Mouse (Mus musculus) neural tube, embryonic 14.5 days (tissue): ENCODE data around the gene F11r. TPM values are rescaled to one million over a fixed set of nuclear protein-coding genes. Genes with fewer than 3 reads are reported as not detected.

Experiments used
- ATAC-seq: fragments of 200-750 bp; cut with Nextera tagmentation; 2 replicates; pipeline ENCODE4 v1.8.0; 2017; ENCODE audit warnings: low read depth, mild to moderate bottlenecking, moderate TSS enrichment, moderate library complexity
- H3K27ac ChIP-seq: fragments of 300-500 bp; sonication (generic); 2 replicates; pipeline ENCODE4 v1.5.1; 2014; ENCODE audit warnings: low read depth, mild to moderate bottlenecking, control low read depth, low read length, moderate library complexity, mixed read lengths
- H3K27me3 ChIP-seq: fragments of 300-500 bp; sonication (generic); 2 replicates; pipeline ENCODE4 v1.6.1; 2014; ENCODE audit warnings: low read length; ENCODE audit not compliant: control insufficient read depth, insufficient read depth
- H3K36me3 ChIP-seq: fragments of 300-500 bp; sonication (generic); 2 replicates; pipeline ENCODE4 v1.6.1; 2014; ENCODE audit warnings: low read length, mixed read lengths; ENCODE audit not compliant: control insufficient read depth, insufficient read depth
- H3K4me1 ChIP-seq: fragments of 300-500 bp; sonication (generic); 2 replicates; pipeline ENCODE4 v1.6.1; 2014; ENCODE audit warnings: low read length; ENCODE audit not compliant: control insufficient read depth, insufficient read depth
- H3K4me2 ChIP-seq: fragments of 300-500 bp; sonication (generic); 2 replicates; pipeline ENCODE4 v1.6.1; 2014; ENCODE audit warnings: mild to moderate bottlenecking, low read depth, low read length, control low read depth
- H3K4me3 ChIP-seq: fragments of 300-500 bp; sonication (generic); 2 replicates; pipeline ENCODE4 v1.5.1; 2014; ENCODE audit warnings: low read depth, low read length, control low read depth, mixed read lengths
- H3K9ac ChIP-seq: fragments of 300-500 bp; sonication (generic); replicated peaks from 2 replicates; pipeline ENCODE4 v1.6.1; 2014; ENCODE audit warnings: low read depth, mild to moderate bottlenecking, control low read depth, low read length, mixed read lengths
- H3K9me3 ChIP-seq: fragments of 300-500 bp; sonication (generic); 2 replicates; pipeline ENCODE4 v1.6.1; 2016; ENCODE audit warnings: low read length; ENCODE audit not compliant: control insufficient read depth
- WGBS: fragments of 180-500 bp; shearing (Covaris S2); extraction: QIAGEN DNeasy Blood & Tissue Kit; methylation state at CpG from one replicate; pipeline ENCODE4 v1.1.7; 2014; 5-methylcytosine and 5-hydroxymethylcytosine counted together
- polyA plus RNA-seq: library from polyadenylated mRNA; unstranded; fragments of >200 nt; fragmentation: Nextera tagmentation; extraction: Ambion mirVana; gene quantifications from 2 replicates; pipeline ENCODE4 v1.2.1, GENCODE M21; 2014

F11r gene
- polyA plus RNA-seq, 1 experiment from 2014 or later, result 8.0 TPM

GRCm38 (mm10) chr1:171442413-171442760, 5.1 kb downstream of the F11r start:
- ATAC-seq, result no peak
- H3K9ac ChIP-seq, result no peak overlapping the region
- no peaks in the 10 kb centered on the region for H3K36me3 ChIP-seq
- H3K27ac ChIP-seq, result no peak overlapping the region
- 69% methylated on average over 8 of the region's 8 CpGs for WGBS
- H3K4me1 ChIP-seq, result no peaks in the 10 kb centered on the region
- no peak overlapping the region for H3K4me2 ChIP-seq
- no peaks in the 10 kb centered on the region for H3K9me3 ChIP-seq
- H3K4me3 ChIP-seq, result no peak overlapping the region
- H3K27me3 ChIP-seq, result peaks cover 7% of the 10 kb centered on the region; the same call in 1 of the 2 replicates

- 88% methylated on average over 5 of the region's 5 CpGs for WGBS
- no peaks in the 10 kb centered on the region for H3K36me3 ChIP-seq
- H3K4me1 ChIP-seq, result no peaks in the 10 kb centered on the region
- no peak overlapping the region for H3K4me2 ChIP-seq
- ATAC-seq, result no peak
- no peaks in the 10 kb centered on the region for H3K9me3 ChIP-seq
- no peak overlapping the region for H3K4me3 ChIP-seq
- H3K27me3 ChIP-seq, result no peaks in the 10 kb centered on the region
- no peak overlapping the region for H3K27ac ChIP-seq
- H3K9ac ChIP-seq, result no peak overlapping the region
These were observed 7.7 kb downstream of the F11r start for GRCm38 (mm10) chr1:171445050-171445449.

- Histone ChIP-seq H3K4me3 (no peak overlapping the region), H3K36me3 (no peaks in the 10 kb centered on the region), H3K9ac (no peak overlapping the region), H3K27ac (no peak overlapping the region), H3K9me3 (no peaks in the 10 kb centered on the region), H3K4me2 (no peak overlapping the region), H3K4me1 (no peaks in the 10 kb centered on the region), H3K27me3 (no peaks in the 10 kb centered on the region)
- 85% methylated on average over 7 of the region's 7 CpGs for WGBS
- ATAC-seq, result no peak
These were observed 9.5 kb downstream of the F11r start for GRCm38 (mm10) chr1:171446854-171447253.

GRCm38 (mm10) chr1:171447692-171448091, 10.4 kb downstream of the F11r start:
- no peaks in the 10 kb centered on the region for H3K9me3 ChIP-seq
- H3K9ac ChIP-seq, result no peak overlapping the region
- no peak overlapping the region for H3K27ac ChIP-seq
- H3K4me3 ChIP-seq, result no peak overlapping the region
- ATAC-seq, result no peak
- no peak overlapping the region for H3K4me2 ChIP-seq
- no peaks in the 10 kb centered on the region for H3K27me3 ChIP-seq
- WGBS, result 79% methylated on average over 10 of the region's 10 CpGs
- H3K36me3 ChIP-seq, result no peaks in the 10 kb centered on the region
- no peaks in the 10 kb centered on the region for H3K4me1 ChIP-seq

- no peaks in the 10 kb centered on the region for H3K4me1 ChIP-seq
- no peaks in the 10 kb centered on the region for H3K36me3 ChIP-seq
- H3K27ac ChIP-seq, result no peak overlapping the region
- ATAC-seq, result no peak
- no peaks in the 10 kb centered on the region for H3K27me3 ChIP-seq
- 91% methylated on average over 11 of the region's 11 CpGs for WGBS
- no peak overlapping the region for H3K4me2 ChIP-seq
- H3K9me3 ChIP-seq, result no peaks in the 10 kb centered on the region
- H3K4me3 ChIP-seq, result no peak overlapping the region
- no peak overlapping the region for H3K9ac ChIP-seq
These were observed 12.7 kb downstream of the F11r start for GRCm38 (mm10) chr1:171450062-171450461.

- no peak for ATAC-seq
- WGBS, result 85% methylated on average over 10 of the region's 10 CpGs
- H3K4me2 ChIP-seq, result no peak overlapping the region
- no peaks in the 10 kb centered on the region for H3K9me3 ChIP-seq
- H3K4me3 ChIP-seq, result no peak overlapping the region
- no peak overlapping the region for H3K9ac ChIP-seq
- H3K4me1 ChIP-seq, result no peaks in the 10 kb centered on the region
- H3K27me3 ChIP-seq, result no peaks in the 10 kb centered on the region
- H3K27ac ChIP-seq, result no peak overlapping the region
- H3K36me3 ChIP-seq, result no peaks in the 10 kb centered on the region
These were observed 13.7 kb downstream of the F11r start for GRCm38 (mm10) chr1:171451001-171451400.

GRCm38 (mm10) chr1:171452522-171452921, 15.2 kb downstream of the F11r start:
- no peaks in the 10 kb centered on the region for H3K9me3 ChIP-seq
- no peaks in the 10 kb centered on the region for H3K27me3 ChIP-seq
- H3K4me3 ChIP-seq, result no peak overlapping the region
- H3K27ac ChIP-seq, result no peak overlapping the region
- no peak overlapping the region for H3K4me2 ChIP-seq
- H3K36me3 ChIP-seq, result no peaks in the 10 kb centered on the region
- no peak for ATAC-seq
- no peaks in the 10 kb centered on the region for H3K4me1 ChIP-seq
- no peak overlapping the region for H3K9ac ChIP-seq
- 81% methylated on average over 5 of the region's 5 CpGs for WGBS

- no peak overlapping the region for H3K9ac ChIP-seq
- no peak overlapping the region for H3K27ac ChIP-seq
- H3K27me3 ChIP-seq, result no peaks in the 10 kb centered on the region
- H3K9me3 ChIP-seq, result no peaks in the 10 kb centered on the region
- ATAC-seq, result no peak
- H3K4me1 ChIP-seq, result no peaks in the 10 kb centered on the region
- no peak overlapping the region for H3K4me3 ChIP-seq
- H3K4me2 ChIP-seq, result no peak overlapping the region
- WGBS, result 89% methylated on average over 5 of the region's 5 CpGs
- H3K36me3 ChIP-seq, result no peaks in the 10 kb centered on the region
These were observed 15.6 kb downstream of the F11r start for GRCm38 (mm10) chr1:171452923-171453322.

- no peak overlapping the region for H3K9ac ChIP-seq
- H3K27me3 ChIP-seq, result no peaks in the 10 kb centered on the region
- ATAC-seq, result no peak
- WGBS, result 81% methylated on average over 6 of the region's 6 CpGs
- H3K4me1 ChIP-seq, result no peaks in the 10 kb centered on the region
- H3K9me3 ChIP-seq, result no peaks in the 10 kb centered on the region
- no peak overlapping the region for H3K4me3 ChIP-seq
- no peaks in the 10 kb centered on the region for H3K36me3 ChIP-seq
- no peak overlapping the region for H3K27ac ChIP-seq
- H3K4me2 ChIP-seq, result no peak overlapping the region
These were observed 17.6 kb downstream of the F11r start for GRCm38 (mm10) chr1:171454926-171455325.

- H3K36me3 ChIP-seq, result no peaks in the 10 kb centered on the region
- 93% methylated on average over 1 of the region's 1 CpGs for WGBS
- no peak overlapping the region for H3K4me2 ChIP-seq
- H3K4me1 ChIP-seq, result no peaks in the 10 kb centered on the region
- no peak for ATAC-seq
- no peak overlapping the region for H3K27ac ChIP-seq
- H3K4me3 ChIP-seq, result no peak overlapping the region
- no peaks in the 10 kb centered on the region for H3K27me3 ChIP-seq
- no peaks in the 10 kb centered on the region for H3K9me3 ChIP-seq
- no peak overlapping the region for H3K9ac ChIP-seq
These were observed 20.2 kb downstream of the F11r start for GRCm38 (mm10) chr1:171457568-171457967.
